29 mouse cellular contexts compared by ENCODE assay signal in the genomic region with DNA sequence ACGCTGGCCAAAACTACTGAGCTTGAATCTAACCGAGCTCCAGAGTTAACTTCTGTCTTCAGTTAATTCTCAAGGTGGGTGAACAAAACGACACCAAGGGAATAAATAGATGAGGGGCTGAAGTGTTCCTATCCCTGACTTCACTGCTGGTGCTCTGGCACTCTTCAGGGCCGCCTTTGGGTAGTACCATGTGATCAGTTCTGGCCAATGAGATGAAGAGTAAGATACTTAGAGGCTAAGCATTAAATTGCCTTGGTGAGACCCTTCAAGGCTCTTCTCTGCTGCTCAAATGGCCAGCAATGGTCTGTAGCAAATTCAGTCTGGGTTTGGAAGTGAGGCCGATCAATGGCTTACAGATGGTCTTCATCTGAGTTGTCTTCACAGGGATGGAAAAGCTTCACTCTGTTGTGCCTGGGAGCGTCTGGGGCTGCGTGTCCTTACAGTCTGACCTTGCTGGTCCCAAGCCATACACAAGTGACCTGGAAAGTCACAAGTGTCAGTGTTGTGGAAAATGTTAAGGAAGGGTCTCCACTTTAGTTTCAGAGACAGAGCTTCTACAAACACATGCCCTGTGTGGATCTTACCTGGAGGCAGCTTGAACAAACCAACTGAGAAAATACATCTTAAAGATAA. TPM values are rescaled to one million over a fixed set of nuclear protein-coding genes. Genes with fewer than 3 reads are reported as not detected.
"Had no signal": no experiment of that assay in that cellular context is flagged by ENCODE, and none has a peak within 500 bp of the region (broad histone marks: within the 10 kb centered on the region; RNA-seq: fewer than 3 reads in every experiment).

No protein-coding gene starts in this region.

- H3K27ac ChIP-seq: kidney, embryonic 15.5 days; limb, embryonic 12.5 days; limb, embryonic 15.5 days; liver, embryonic 12.5 days; liver, embryonic 15.5 days; lung, embryonic 15.5 days; midbrain, embryonic 12.5 days; neural tube, embryonic 13.5 days; stomach, postnatal 0 days had no signal

- H3K4me1 ChIP-seq: limb, embryonic 12.5 days; limb, embryonic 15.5 days; liver, embryonic 12.5 days; liver, embryonic 15.5 days; lung, embryonic 15.5 days had no signal

- H3K27me3 ChIP-seq: kidney, embryonic 15.5 days; limb, embryonic 12.5 days; limb, embryonic 15.5 days; liver, embryonic 15.5 days; lung, embryonic 15.5 days; neural tube, embryonic 13.5 days had no signal

- DNase-seq: kidney, adult 8-10 months; kidney, postnatal 10 days; kidney, postnatal 36 days; left cerebral cortex, postnatal 4 days; lung, adult 18-20 months; lung, postnatal 14 days; lung, postnatal 4 days; thymus, adult 2 months; thymus, postnatal 14 days; thymus, postnatal 4 days had no signal

- H3K4me3 ChIP-seq: kidney, embryonic 15.5 days; limb, embryonic 12.5 days; limb, embryonic 15.5 days; liver, embryonic 12.5 days; liver, embryonic 15.5 days; lung, embryonic 15.5 days; midbrain, embryonic 12.5 days; myocyte; neural tube, embryonic 13.5 days had no signal

- H3K4me2 ChIP-seq: kidney, embryonic 15.5 days; limb, embryonic 12.5 days; limb, embryonic 15.5 days; liver, embryonic 12.5 days; liver, embryonic 15.5 days; lung, embryonic 15.5 days; midbrain, embryonic 12.5 days; neural tube, embryonic 13.5 days had no signal

- H3K36me3 ChIP-seq: liver, embryonic 12.5 days; liver, embryonic 15.5 days had no signal

- H3K9ac ChIP-seq: kidney, embryonic 15.5 days; limb, embryonic 12.5 days; limb, embryonic 15.5 days; liver, embryonic 12.5 days; liver, embryonic 15.5 days; lung, embryonic 15.5 days; midbrain, embryonic 12.5 days; neural tube, embryonic 13.5 days had no signal

- ATAC-seq: liver, embryonic 12.5 days; midbrain, embryonic 16.5 days had no signal

- H3K9me3 ChIP-seq: kidney, embryonic 15.5 days; limb, embryonic 12.5 days; limb, embryonic 15.5 days; liver, embryonic 12.5 days; liver, embryonic 15.5 days; lung, embryonic 15.5 days; midbrain, embryonic 12.5 days; neural tube, embryonic 13.5 days had no signal

RNA-seq across cellular contexts. Expression of gene Dio1, which starts 26.0 kb away (rescaled TPM):
- total RNA-seq: layer of hippocampus, postnatal 14 days; left cerebral cortex, adult 8-10 months; left cerebral cortex, postnatal 14 days; left cerebral cortex, postnatal 4 days; megakaryocyte progenitor cell, adult 5-6 weeks; megakaryocyte-erythroid progenitor cell, adult 5-6 weeks; monocyte, adult 5-6 weeks; neutrophil, adult 5-6 weeks had no signal
- polyA plus RNA-seq: limb, embryonic 12.5 days; liver, embryonic 12.5 days; liver, embryonic 15.5 days; midbrain, embryonic 12.5 days; midbrain, embryonic 16.5 days; myocyte; neural tube, embryonic 13.5 days; stomach, embryonic 14.5 days had no signal
